In genomic region chr19:46038851-46039260, GRCm38 (mm10) we compare ENCODE assay signal across 8 mouse cellular contexts. TPM values are rescaled to one million over a fixed set of nuclear protein-coding genes. Genes with fewer than 3 reads are reported as not detected.
DNase-seq lines count a peak whose midpoint lies in the region; ATAC-seq and TF ChIP-seq lines count a peak whose summit lies in the region.

No protein-coding gene starts in this region.

- no peaks in the 10 kb centered on the region for H3K9me3 ChIP-seq in kidney, postnatal 0 days (replicated peaks; ENCODE audit: low read length)
- H3K9me3 ChIP-seq in midbrain, postnatal 0 days (ENCODE audit: low read length), result no peaks in the 10 kb centered on the region

- ATAC-seq in kidney, postnatal 0 days (replicated peaks; ENCODE audit: low FRiP score, low read depth), result peak; percentile 3; the same call in 1 of the 2 replicates
- ATAC-seq in midbrain, postnatal 0 days (ENCODE audit: low FRiP score), result no peak
- ATAC-seq in erythroid progenitor cell, adult 5-6 weeks (replicated peaks; ENCODE audit: low FRiP score, poor library complexity, severe bottlenecking), result no peak

- H3K79me3 ChIP-seq in C2C12 (ENCODE audit: low read depth), result peaks cover 60% of the 10 kb centered on the region

- peaks cover 82% of the 10 kb centered on the region for H3K79me2 ChIP-seq in C2C12 (ENCODE audit: control insufficient read depth, insufficient read depth)

- WGBS in kidney, postnatal 0 days, result 0% methylated on average over 17 of the region's 17 CpGs
- WGBS in midbrain, postnatal 0 days, result 0% methylated on average over 13 of the region's 17 CpGs

- peak overlapping the region; percentile 64 for H3ac ChIP-seq in C2C12 (ENCODE audit: control insufficient read depth, insufficient read length, low read depth)

- TF ChIP-seq POLR2A in embryonic fibroblast, embryonic 13.5 days (IDR thresholded peaks at IDR 0.05; ENCODE audit: low read depth, low read length), result no peak

- H3K36me3 ChIP-seq in C2C12 (ENCODE audit: control insufficient read depth, insufficient read depth), result peaks cover 24% of the 10 kb centered on the region
- peaks cover 23% of the 10 kb centered on the region for H3K36me3 ChIP-seq in kidney, postnatal 0 days (ENCODE audit: insufficient read depth, low read length)
- peaks cover 19% of the 10 kb centered on the region for H3K36me3 ChIP-seq in midbrain, postnatal 0 days (ENCODE audit: insufficient read depth, low read length)

- peak overlapping the region; percentile 36 for H3K4me3 ChIP-seq in C2C12 (ENCODE audit: insufficient read depth, poor library complexity, severe bottlenecking)
- H3K4me3 ChIP-seq in embryonic fibroblast, embryonic 13.5 days (ENCODE audit: insufficient read depth, low read length), result peak overlapping the region; percentile 86
- peak overlapping the region; percentile 71 for H3K4me3 ChIP-seq in kidney, postnatal 0 days (replicated peaks; ENCODE audit: low read depth, low read length)
- peak overlapping the region; percentile 61 for H3K4me3 ChIP-seq in midbrain, postnatal 0 days (ENCODE audit: low read depth, low read length)

- DNase-seq in cerebellum, adult 11-12 months, result peak; percentile 75
- DNase-seq in cerebellum, postnatal 4 days (ENCODE audit: low spot score in 2 of 2), result no peak
- DNase-seq in kidney, postnatal 0 days (ENCODE audit: low spot score), result no peak
- no peak for DNase-seq in midbrain, postnatal 0 days (ENCODE audit: low spot score)
- DNase-seq in Muller cell, postnatal 12 days (ENCODE audit: inconsistent ontology term), result no peak

- H3K27ac ChIP-seq in embryonic fibroblast, embryonic 13.5 days (ENCODE audit: insufficient read depth, low read length), result no peak overlapping the region
- peak overlapping the region; percentile 94 for H3K27ac ChIP-seq in kidney, postnatal 0 days
- peak overlapping the region; percentile 79 for H3K27ac ChIP-seq in midbrain, postnatal 0 days (ENCODE audit: low read depth, low read length)

- peaks cover 10% of the 10 kb centered on the region; the same call in 1 of the 2 replicates for H3K4me1 ChIP-seq in embryonic fibroblast, embryonic 13.5 days (ENCODE audit: control insufficient read depth, insufficient read depth, low read length)
- peaks cover 46% of the 10 kb centered on the region for H3K4me1 ChIP-seq in kidney, postnatal 0 days (replicated peaks; ENCODE audit: insufficient read depth, low read length)
- H3K4me1 ChIP-seq in midbrain, postnatal 0 days (ENCODE audit: insufficient read depth, low read length), result peaks cover 55% of the 10 kb centered on the region

- no peak for TF ChIP-seq CTCF in C2C12 (IDR thresholded peaks at IDR 0.05; ENCODE audit: control insufficient read depth, insufficient read depth, insufficient read length)
- no peak for TF ChIP-seq CTCF in embryonic fibroblast, embryonic 13.5 days (IDR thresholded peaks at IDR 0.05; ENCODE audit: borderline replicate concordance, insufficient read depth, low read length)
- no peak for TF ChIP-seq CTCF in kidney, postnatal 0 days (IDR thresholded peaks at IDR 0.05; ENCODE audit: low read depth)
- TF ChIP-seq CTCF in midbrain, postnatal 0 days (IDR thresholded peaks at IDR 0.05), result no peak

- H3K4me2 ChIP-seq in kidney, postnatal 0 days (ENCODE audit: low read length), result peak overlapping the region; percentile 83
- H3K4me2 ChIP-seq in midbrain, postnatal 0 days (ENCODE audit: low read depth, low read length, poor library complexity, severe bottlenecking), result peak overlapping the region; percentile 94

- no peaks in the 10 kb centered on the region for H3K27me3 ChIP-seq in C2C12 (ENCODE audit: control insufficient read depth, insufficient read depth, insufficient read length)
- no peaks in the 10 kb centered on the region for H3K27me3 ChIP-seq in kidney, postnatal 0 days (ENCODE audit: insufficient read depth, low read length)
- no peaks in the 10 kb centered on the region for H3K27me3 ChIP-seq in midbrain, postnatal 0 days (ENCODE audit: insufficient read depth, low read length)

- peak overlapping the region; percentile 82 for H3K9ac ChIP-seq in kidney, postnatal 0 days (ENCODE audit: low read depth, low read length)
- peak overlapping the region; percentile 74 for H3K9ac ChIP-seq in midbrain, postnatal 0 days (replicated peaks; ENCODE audit: low read length, poor library complexity, severe bottlenecking)

TF ChIP-seq in C2C12, 6 proteins besides CTCF, POLR2A, EP300 and RAD21:
- TF ChIP-seq USF1 (IDR thresholded peaks at IDR 0.05; ENCODE audit: low read depth) (no peak), CEBPB (IDR thresholded peaks at IDR 0.05; ENCODE audit: low read depth) (no peak), MAX (IDR thresholded peaks at IDR 0.05) (no peak), MYOG (IDR thresholded peaks at IDR 0.05; ENCODE audit: control insufficient read depth, extremely low read depth, insufficient read length) (no peak), FOSL1 (IDR thresholded peaks at IDR 0.05; ENCODE audit: insufficient read depth, low read length, poor library complexity, severe bottlenecking) (no peak), MYOD1 (IDR thresholded peaks at IDR 0.05; ENCODE audit: control insufficient read depth, insufficient read length, low read depth) (no peak)

RNA-seq across cellular contexts. Expression of gene Pprc1, which starts 5.8 kb away (rescaled TPM):
- polyA plus RNA-seq in C2C12 (2012; fragmentation: generic; extraction: Trizol), result 30.6 TPM
- polyA plus RNA-seq in embryonic fibroblast, embryonic 13.5 days (2011; ENCODE audit: insufficient read length, low read depth, missing spikeins), result 46.9 and 58.0 TPM in 2 replicates
- polyA plus RNA-seq in kidney, postnatal 0 days (2015; fragmentation: Nextera tagmentation; extraction: Ambion mirVana), result 16.2 and 16.9 TPM in 2 replicates
- total RNA-seq in midbrain, postnatal 0 days (2014; rRNA removed), result 9.9 and 10.4 TPM in 2 replicates
- 8.8 and 9.8 TPM in 2 replicates for polyA plus RNA-seq in midbrain, postnatal 0 days (2015; fragmentation: Nextera tagmentation; extraction: Ambion mirVana)
- 69.2 and 76.8 TPM in 2 replicates for total RNA-seq in erythroid progenitor cell, adult 5-6 weeks (2015; ENCODE audit: low replicate concordance)
- 76.5 and 82.0 TPM in 2 replicates for total RNA-seq in erythroid progenitor cell, adult 5-6 weeks (2017; ENCODE audit: low replicate concordance)

RNA-seq across cellular contexts. Expression of gene Ldb1, which starts 6.2 kb away (rescaled TPM):
- 80.5 TPM for polyA plus RNA-seq in C2C12 (2012; fragmentation: generic; extraction: Trizol)
- polyA plus RNA-seq in embryonic fibroblast, embryonic 13.5 days (2011; ENCODE audit: insufficient read length, low read depth, missing spikeins), result 116 and 124 TPM in 2 replicates
- polyA plus RNA-seq in kidney, postnatal 0 days (2015; fragmentation: Nextera tagmentation; extraction: Ambion mirVana), result 79.3 and 82.5 TPM in 2 replicates
- 121 and 139 TPM in 2 replicates for total RNA-seq in midbrain, postnatal 0 days (2014; rRNA removed)
- 83.7 and 84.5 TPM in 2 replicates for polyA plus RNA-seq in midbrain, postnatal 0 days (2015; fragmentation: Nextera tagmentation; extraction: Ambion mirVana)
- 45.3 and 53.3 TPM in 2 replicates for total RNA-seq in erythroid progenitor cell, adult 5-6 weeks (2015; ENCODE audit: low replicate concordance)
- total RNA-seq in erythroid progenitor cell, adult 5-6 weeks (2017; ENCODE audit: low replicate concordance), result 62.8 and 77.5 TPM in 2 replicates

RNA-seq across cellular contexts. Expression of gene Hps6, which starts 35.5 kb away (rescaled TPM):
- polyA plus RNA-seq in C2C12 (2012; fragmentation: generic; extraction: Trizol), result 14.6 TPM
- polyA plus RNA-seq in embryonic fibroblast, embryonic 13.5 days (2011; ENCODE audit: insufficient read length, low read depth, missing spikeins), result 4.7 and 5.4 TPM in 2 replicates
- polyA plus RNA-seq in kidney, postnatal 0 days (2015; fragmentation: Nextera tagmentation; extraction: Ambion mirVana), result 7.2 and 7.6 TPM in 2 replicates
- total RNA-seq in midbrain, postnatal 0 days (2014; rRNA removed), result 8.9 and 9.4 TPM in 2 replicates
- polyA plus RNA-seq in midbrain, postnatal 0 days (2015; fragmentation: Nextera tagmentation; extraction: Ambion mirVana), result 3.9 and 4.6 TPM in 2 replicates
- total RNA-seq in erythroid progenitor cell, adult 5-6 weeks (2015; ENCODE audit: low replicate concordance), result not detected in 2 replicates
- total RNA-seq in erythroid progenitor cell, adult 5-6 weeks (2017; ENCODE audit: low replicate concordance), result 1.2 TPM in 1 of 2 replicates, not detected in the other

RNA-seq across cellular contexts. Expression of gene Nolc1, which starts 36.8 kb away (rescaled TPM):
- 74.3 TPM for polyA plus RNA-seq in C2C12 (2012; fragmentation: generic; extraction: Trizol)
- 56.2 and 57.1 TPM in 2 replicates for polyA plus RNA-seq in embryonic fibroblast, embryonic 13.5 days (2011; ENCODE audit: insufficient read length, low read depth, missing spikeins)
- polyA plus RNA-seq in kidney, postnatal 0 days (2015; fragmentation: Nextera tagmentation; extraction: Ambion mirVana), result 50.0 and 60.0 TPM in 2 replicates
- 26.0 and 35.5 TPM in 2 replicates for total RNA-seq in midbrain, postnatal 0 days (2014; rRNA removed)
- polyA plus RNA-seq in midbrain, postnatal 0 days (2015; fragmentation: Nextera tagmentation; extraction: Ambion mirVana), result 55.7 and 63.5 TPM in 2 replicates
- 9.6 and 16.2 TPM in 2 replicates for total RNA-seq in erythroid progenitor cell, adult 5-6 weeks (2015; ENCODE audit: low replicate concordance)
- 18.5 and 27.3 TPM in 2 replicates for total RNA-seq in erythroid progenitor cell, adult 5-6 weeks (2017; ENCODE audit: low replicate concordance)

RNA-seq across cellular contexts. Expression of gene Armh3, which starts 40.6 kb away (rescaled TPM):
- 6.4 TPM for polyA plus RNA-seq in C2C12 (2012; fragmentation: generic; extraction: Trizol)
- polyA plus RNA-seq in embryonic fibroblast, embryonic 13.5 days (2011; ENCODE audit: insufficient read length, low read depth, missing spikeins), result 10.5 and 15.3 TPM in 2 replicates
- 13.2 and 14.7 TPM in 2 replicates for polyA plus RNA-seq in kidney, postnatal 0 days (2015; fragmentation: Nextera tagmentation; extraction: Ambion mirVana)
- 17.4 and 18.9 TPM in 2 replicates for total RNA-seq in midbrain, postnatal 0 days (2014; rRNA removed)
- 18.1 and 20.1 TPM in 2 replicates for polyA plus RNA-seq in midbrain, postnatal 0 days (2015; fragmentation: Nextera tagmentation; extraction: Ambion mirVana)
- total RNA-seq in erythroid progenitor cell, adult 5-6 weeks (2015; ENCODE audit: low replicate concordance), result 0.72 and 3.4 TPM in 2 replicates
- total RNA-seq in erythroid progenitor cell, adult 5-6 weeks (2017; ENCODE audit: low replicate concordance), result 1.2 and 2.0 TPM in 2 replicates

Comparison
In these comparisons a context has a peak if more than half of its experiments do, and no peak if none do; other contexts are left out.
1. H3K4me3 ChIP-seq: peak in every context shown above with its lines; median percentile 86 in embryonic fibroblast, embryonic 13.5 days; 71 in kidney, postnatal 0 days; 61 in midbrain, postnatal 0 days; 36 in C2C12.